Mouse (Mus musculus): Measurements from ENCODE around the gene Hist2h2ac. TPM values are rescaled to one million over a fixed set of nuclear protein-coding genes. Genes with fewer than 3 reads are reported as not detected.

The Hist2h2ac gene
- polyA plus RNA-seq, 1 experiment from 2014 or later, result 11.6 TPM

DNA sequence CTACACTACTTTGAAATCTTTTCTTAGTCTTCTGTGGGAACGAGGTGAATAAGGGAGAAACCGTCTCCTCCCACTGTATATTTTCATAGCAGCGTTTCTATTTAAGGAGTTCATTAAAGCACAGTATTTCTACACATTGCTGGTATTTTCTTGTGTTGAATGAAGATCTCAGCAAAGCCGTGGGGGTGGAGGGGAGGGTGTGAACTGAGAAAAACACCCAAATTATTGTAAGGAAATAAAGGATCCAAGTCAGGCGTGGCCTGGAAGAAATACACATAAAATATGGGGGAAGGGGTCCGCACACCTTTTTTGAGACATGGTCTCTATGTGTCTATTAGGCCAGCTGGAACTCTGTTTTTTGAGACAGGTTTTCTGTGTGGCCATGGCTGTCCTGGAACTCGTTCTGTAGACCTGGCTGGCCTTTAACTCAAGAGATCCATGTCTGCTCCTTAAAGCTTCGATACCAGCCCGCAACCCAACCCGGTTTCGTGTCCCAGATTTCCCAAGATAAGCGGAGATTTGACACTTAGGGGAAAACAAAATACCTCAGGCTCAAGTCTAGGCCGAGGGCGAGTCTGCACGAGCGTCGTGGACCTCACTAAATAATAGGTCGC is 49.0 kb downstream of the Hist2h2ac start:
- Histone ChIP-seq H3K27ac (replicated peaks) (peak overlapping the region; percentile 98), H3K4me2 (replicated peaks) (peak overlapping the region; percentile 97), H3K27me3 (no peaks in the 10 kb centered on the region), H3K9ac (replicated peaks) (peak overlapping the region; percentile 93), H3K9me3 (no peaks in the 10 kb centered on the region), H3K4me1 (peaks cover 31% of the 10 kb centered on the region), H3K4me3 (peak overlapping the region; percentile 92), H3K36me3 (peaks cover 28% of the 10 kb centered on the region)
- ATAC-seq (ENCODE audit: low FRiP score, low read depth), result no peak
- 27% methylated on average over 18 of the region's 18 CpGs for WGBS

DNA sequence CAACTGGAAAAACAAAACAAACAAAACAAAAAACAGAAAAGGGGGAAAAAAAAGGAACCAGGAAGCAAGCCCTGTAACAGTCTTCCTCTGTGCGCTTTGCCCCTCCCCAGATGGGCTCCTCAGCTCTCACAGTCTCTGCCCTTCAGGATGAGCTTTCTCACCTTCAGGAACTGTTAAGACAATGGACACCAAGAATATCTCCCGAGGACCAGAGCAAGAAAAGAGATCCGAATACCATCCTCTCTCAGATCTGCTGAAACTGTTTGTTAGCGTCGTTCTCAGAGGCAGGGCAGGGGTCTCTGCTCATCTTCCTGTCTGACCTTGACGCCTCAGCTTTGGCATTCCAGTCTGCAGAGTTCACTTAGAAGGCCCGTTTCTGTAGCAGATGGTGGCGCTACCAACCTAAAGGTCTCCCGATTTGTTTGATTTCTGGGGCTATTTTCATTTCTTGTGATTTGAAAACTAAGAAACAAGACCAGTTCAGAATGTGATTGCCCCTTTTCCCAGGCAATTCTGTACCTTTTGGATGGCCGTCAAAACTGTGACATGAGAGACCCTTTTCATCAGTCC is 49.6 kb downstream of the Hist2h2ac start:
- H3K4me1 ChIP-seq, result peaks cover 31% of the 10 kb centered on the region
- peak overlapping the region; percentile 93 for H3K9ac ChIP-seq (replicated peaks)
- H3K27me3 ChIP-seq, result no peaks in the 10 kb centered on the region
- WGBS, result 78% methylated on average over 10 of the region's 10 CpGs
- H3K36me3 ChIP-seq, result peaks cover 21% of the 10 kb centered on the region
- H3K4me2 ChIP-seq (replicated peaks), result peak overlapping the region; percentile 97
- H3K4me3 ChIP-seq, result peak overlapping the region; percentile 92
- H3K27ac ChIP-seq (replicated peaks), result peak overlapping the region; percentile 98; the same call in 1 of the 2 replicates
- ATAC-seq (ENCODE audit: low FRiP score, low read depth), result no peak
- no peaks in the 10 kb centered on the region for H3K9me3 ChIP-seq

Small RNA genes lying within 50 kb of the gene (microRNA-seq; reads per million reads assigned to microRNA genes)
- gene Gm44492, result not detected
- gene Gm47311, result not detected
- gene Gm47313, result not detected

Other genes with a start within 250 kb of the Hist2h2ac start
- 80.1 and 82.5 TPM in 2 replicates for gene Plekho1, start 224.9 kb downstream of the Hist2h2ac start, polyA plus RNA-seq (2016; fragmentation: Nextera tagmentation; extraction: Ambion mirVana)
- 39.7 and 51.2 TPM in 2 replicates for gene Vps45, start 162.4 kb downstream of the Hist2h2ac start, polyA plus RNA-seq (2016; fragmentation: Nextera tagmentation; extraction: Ambion mirVana)
- gene Otud7b, start 116.4 kb downstream of the Hist2h2ac start, polyA plus RNA-seq (2016; fragmentation: Nextera tagmentation; extraction: Ambion mirVana), result 16.2 and 19.1 TPM in 2 replicates
- gene Mtmr11, start 58.9 kb downstream of the Hist2h2ac start, polyA plus RNA-seq (2016; fragmentation: Nextera tagmentation; extraction: Ambion mirVana), result 13.9 and 16.0 TPM in 2 replicates
- 173 and 181 TPM in 2 replicates for gene Sf3b4, start 48.5 kb downstream of the Hist2h2ac start, polyA plus RNA-seq (2016; fragmentation: Nextera tagmentation; extraction: Ambion mirVana)
- gene Sv2a, start 39.7 kb downstream of the Hist2h2ac start, polyA plus RNA-seq (2016; fragmentation: Nextera tagmentation; extraction: Ambion mirVana), result 30.0 and 34.8 TPM in 2 replicates
- gene Bola1, start 1.2 kb downstream of the Hist2h2ac start, polyA plus RNA-seq (2016; fragmentation: Nextera tagmentation; extraction: Ambion mirVana), result 66.9 and 71.6 TPM in 2 replicates
- gene Hist2h2ab, start 1.0 kb downstream of the Hist2h2ac start, polyA plus RNA-seq (2016; fragmentation: Nextera tagmentation; extraction: Ambion mirVana), result 0.96 and 1.2 TPM in 2 replicates
- gene Hist2h2be, start 239 bp upstream of the Hist2h2ac start, polyA plus RNA-seq (2016; fragmentation: Nextera tagmentation; extraction: Ambion mirVana), result 10.9 and 11.4 TPM in 2 replicates
- gene Hist2h3c2, start 18.2 kb upstream of the Hist2h2ac start, polyA plus RNA-seq (2016; fragmentation: Nextera tagmentation; extraction: Ambion mirVana), result 9.8 and 14.7 TPM in 2 replicates
- 56.2 and 67.7 TPM in 2 replicates for gene Hist2h2aa2, start 19.4 kb upstream of the Hist2h2ac start, polyA plus RNA-seq (2016; fragmentation: Nextera tagmentation; extraction: Ambion mirVana)
- 27.1 and 35.0 TPM in 2 replicates for gene Hist2h2aa1, start 24.6 kb upstream of the Hist2h2ac start, polyA plus RNA-seq (2016; fragmentation: Nextera tagmentation; extraction: Ambion mirVana)
- gene Hist2h3c1, start 25.8 kb upstream of the Hist2h2ac start, polyA plus RNA-seq (2016; fragmentation: Nextera tagmentation; extraction: Ambion mirVana), result 1.4 TPM in 1 of 2 replicates, not detected in the other
- gene Hist2h4, start 42.4 kb upstream of the Hist2h2ac start, polyA plus RNA-seq (2016; fragmentation: Nextera tagmentation; extraction: Ambion mirVana), result 13.3 and 18.2 TPM in 2 replicates
- gene Hist2h3b, start 47.8 kb upstream of the Hist2h2ac start, polyA plus RNA-seq (2016; fragmentation: Nextera tagmentation; extraction: Ambion mirVana), result 76.0 and 96.2 TPM in 2 replicates
- gene Hist2h2bb, start 48.9 kb upstream of the Hist2h2ac start, polyA plus RNA-seq (2016; fragmentation: Nextera tagmentation; extraction: Ambion mirVana), result 18.3 and 20.1 TPM in 2 replicates
- 1.9 and 2.4 TPM in 2 replicates for gene Fcgr1, start 73.1 kb upstream of the Hist2h2ac start, polyA plus RNA-seq (2016; fragmentation: Nextera tagmentation; extraction: Ambion mirVana)
- gene BC107364, start 231.4 kb upstream of the Hist2h2ac start, polyA plus RNA-seq (2016; fragmentation: Nextera tagmentation; extraction: Ambion mirVana), result 0.26 TPM in 1 of 2 replicates, not detected in the other